Mouse (Mus musculus) gastrocnemius, adult 8-10 months (tissue): ENCODE data around the gene Gpr87. TPM values are rescaled to one million over a fixed set of nuclear protein-coding genes. Genes with fewer than 3 reads are reported as not detected.
"Not testable (repeated sequence)": the region's sequence is repeated elsewhere in the genome, so short reads cannot be mapped to it uniquely, and the experiment has no call there.

Experiments used
- DNase-seq, 2 experiments: peaks; one replicate each; pipeline ENCODE4 v3.0.0; 2022; ENCODE audit warnings: low spot score in 2 of 2
- total RNA-seq, 4 experiments: library from RNA; stranded (reverse); gene quantifications; 2 replicates each; pipeline ENCODE4 v1.2.4; 2022

The Gpr87 gene
- total RNA-seq, 4 experiments from 2014 or later = not detected

DNA sequence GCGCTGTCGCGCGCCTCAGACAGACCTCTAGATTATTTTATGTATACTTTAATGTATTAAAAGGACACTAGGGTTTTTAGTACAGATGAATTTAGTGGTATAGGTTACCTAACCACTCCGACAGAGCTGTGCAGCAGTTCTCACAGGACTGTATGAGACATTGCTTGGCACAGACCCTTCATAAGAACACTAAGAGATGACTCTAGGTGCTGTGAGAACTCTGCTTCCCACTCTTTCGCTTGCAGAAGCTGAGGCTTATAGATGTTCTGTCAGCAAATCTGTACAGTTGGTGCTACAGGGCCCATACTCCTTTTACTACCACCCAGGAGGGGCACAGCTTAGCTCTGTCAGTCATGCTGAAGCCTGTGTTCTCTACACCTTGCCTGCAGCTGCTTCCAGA lies 3.2 kb downstream of the Gpr87 start:
- no peak for DNase-seq

DNA sequence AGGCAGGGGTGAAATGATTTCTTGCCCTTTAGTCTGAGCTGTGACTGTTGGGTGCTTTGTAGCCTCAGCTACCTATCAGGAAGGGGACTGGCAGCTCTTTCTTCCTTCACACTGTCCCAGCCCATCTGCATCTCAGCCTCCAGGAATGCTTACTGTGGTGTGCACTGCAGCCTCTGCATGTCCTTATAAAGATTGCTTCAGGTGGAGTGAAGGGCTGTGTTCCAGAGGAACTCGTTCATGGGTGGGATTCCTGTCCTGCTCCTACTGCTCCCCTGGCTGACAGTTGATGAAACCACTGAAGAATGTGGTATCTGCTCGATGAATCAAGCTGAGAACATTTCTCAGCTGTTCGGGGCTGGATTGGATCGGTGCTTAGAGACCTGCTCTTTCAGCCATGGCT lies 7.6 kb downstream of the Gpr87 start:
- no peak for DNase-seq

- DNase-seq = no peak
These were observed 9.2 kb downstream of the Gpr87 start for GRCm38 (mm10) chr3:59185662-59186061.

- DNase-seq = no peak
These were observed 12.8 kb downstream of the Gpr87 start for GRCm38 (mm10) chr3:59182129-59182528.

- DNase-seq = no peak
These were observed 13.8 kb downstream of the Gpr87 start for GRCm38 (mm10) chr3:59181134-59181533.

- no peak for DNase-seq
These were observed 18.0 kb downstream of the Gpr87 start for GRCm38 (mm10) chr3:59176871-59177270.

DNA sequence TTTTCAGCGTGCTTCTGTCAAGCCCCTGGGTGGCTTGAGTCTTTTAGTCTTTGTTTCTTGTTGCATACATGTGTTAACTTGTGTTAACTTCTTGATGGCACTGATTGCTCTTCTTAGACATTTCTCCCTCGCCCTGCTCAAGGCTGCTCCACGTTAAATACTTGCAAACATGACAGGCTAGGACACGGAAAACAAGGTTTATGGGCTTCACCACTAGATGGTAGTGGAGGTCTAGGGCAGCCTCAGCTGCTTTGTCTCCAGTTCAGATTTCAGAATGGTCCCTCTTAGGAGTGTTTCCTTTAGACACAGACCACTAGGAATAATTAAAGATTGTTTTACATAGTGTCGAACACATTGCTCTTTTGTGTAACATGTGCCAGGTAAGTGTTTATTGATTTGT lies 19.7 kb downstream of the Gpr87 start:
- no peak for DNase-seq

- no peak for DNase-seq
These were observed 20.3 kb downstream of the Gpr87 start for GRCm38 (mm10) chr3:59174426-59175154.

GRCm38 (mm10) chr3:59169921-59170627 lies 24.8 kb downstream of the Gpr87 start:
- no peak for DNase-seq

GRCm38 (mm10) chr3:59169215-59169614 lies 25.7 kb downstream of the Gpr87 start:
- DNase-seq = no peak

DNA sequence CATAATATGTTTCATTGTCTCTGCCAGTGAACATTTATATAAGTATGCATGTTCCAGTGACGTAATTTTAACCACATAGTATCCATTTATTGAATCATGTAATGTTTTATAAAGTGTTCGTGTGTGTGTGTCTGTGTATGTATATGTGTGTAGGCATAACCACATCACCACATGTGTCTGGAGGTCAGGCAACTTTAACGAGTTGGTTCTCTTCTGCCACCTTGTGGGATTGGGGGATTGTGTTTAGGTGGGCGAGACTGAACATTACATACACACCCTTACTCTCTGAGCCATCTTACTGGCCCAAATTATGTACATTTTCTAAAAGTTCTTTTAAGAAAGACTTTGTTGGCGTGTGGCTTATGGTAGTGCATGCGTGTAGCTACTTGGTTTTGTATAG lies 26.4 kb downstream of the Gpr87 start:
- DNase-seq = no peak

DNA sequence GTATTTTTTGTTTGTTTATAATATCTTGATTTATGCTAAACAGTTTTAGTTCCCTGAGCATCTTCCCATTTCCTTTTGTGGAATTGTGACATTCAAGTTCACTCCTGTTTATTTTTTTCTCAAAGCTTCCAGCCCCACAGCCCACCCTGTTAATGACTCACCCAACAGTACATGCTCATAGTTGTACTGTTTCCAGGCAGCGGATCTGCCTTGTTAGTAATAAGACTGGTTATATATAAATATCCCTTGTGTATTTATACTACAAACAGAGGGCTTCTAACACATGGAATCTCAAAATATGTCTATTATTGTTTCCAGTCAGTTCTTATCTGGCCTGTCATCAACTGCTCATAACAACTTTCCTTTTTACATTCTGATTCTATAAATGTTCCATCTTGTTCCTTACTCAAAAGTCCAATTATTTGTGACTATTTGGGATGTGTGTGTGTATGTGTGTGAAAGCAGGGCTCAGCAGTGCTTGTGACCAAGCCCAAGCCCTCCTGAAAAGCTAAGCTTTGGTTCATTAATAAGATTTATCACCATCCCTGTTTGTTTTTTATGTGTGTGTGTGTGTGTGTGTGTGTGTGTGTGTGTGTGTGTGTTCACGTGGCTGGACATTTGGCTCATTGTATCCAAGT lies 27.4 kb downstream of the Gpr87 start:
- no peak for DNase-seq

DNA sequence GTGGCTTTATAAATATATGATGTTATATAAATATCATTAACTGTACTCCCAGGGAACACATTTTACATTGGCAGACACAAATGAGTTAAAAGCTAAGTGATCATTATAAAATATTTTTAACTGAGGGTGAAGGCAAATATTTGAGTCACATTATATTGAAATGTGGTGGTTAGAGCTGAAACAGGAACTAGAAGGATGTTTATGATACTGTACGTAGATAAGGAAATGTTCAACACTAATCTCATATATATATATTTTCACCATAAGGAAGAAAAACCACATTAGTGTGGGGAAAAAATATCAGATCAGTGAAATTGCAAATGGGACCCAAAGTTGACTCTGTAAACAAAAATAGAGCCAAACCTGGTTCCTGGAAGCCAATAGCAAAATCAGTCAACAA lies 34.4 kb downstream of the Gpr87 start:
- no peak for DNase-seq

- no peak for DNase-seq
These were observed 37.9 kb downstream of the Gpr87 start for GRCm38 (mm10) chr3:59157048-59157447.

DNA sequence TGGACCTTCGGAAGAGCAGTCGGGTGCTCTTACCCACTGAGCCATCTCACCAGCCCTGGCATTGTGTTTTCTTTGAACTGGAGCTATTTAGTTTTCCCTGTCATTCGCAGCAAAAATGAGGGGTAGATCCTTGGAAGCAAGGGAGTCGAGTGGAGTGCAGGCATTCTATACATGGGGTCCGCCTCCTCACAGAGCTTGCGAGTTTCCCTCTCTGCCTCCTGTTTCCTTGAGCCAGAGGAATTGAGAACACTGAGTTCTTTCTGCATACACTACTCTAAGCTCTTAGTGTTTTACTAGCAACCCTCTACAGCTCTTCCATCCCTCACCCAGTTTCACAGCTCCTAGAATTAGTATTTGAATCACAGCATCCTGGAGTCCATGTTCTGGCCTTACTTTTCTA lies 39.5 kb downstream of the Gpr87 start:
- no peak for DNase-seq

DNA sequence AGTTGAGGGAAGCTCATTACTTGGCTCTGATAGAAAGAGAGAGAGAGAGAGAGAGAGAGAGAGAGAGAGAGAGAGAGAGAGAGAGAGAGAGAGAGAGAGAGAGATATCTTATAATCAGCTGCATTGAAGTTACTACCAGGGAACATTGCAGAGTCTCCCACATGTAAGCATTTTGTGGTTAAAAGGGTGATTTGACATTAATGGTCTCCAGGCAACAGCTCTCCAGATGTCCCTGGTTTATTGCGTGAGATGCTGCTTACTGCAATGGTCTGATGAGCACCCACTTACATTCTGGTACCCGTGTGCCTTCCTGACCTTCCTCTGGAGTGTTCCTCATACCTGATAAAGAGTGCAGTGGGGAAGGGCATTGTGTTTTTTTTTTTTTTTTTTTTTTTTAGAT lies 40.0 kb downstream of the Gpr87 start:
- DNase-seq = no peak

- no peak for DNase-seq
These were observed 41.5 kb downstream of the Gpr87 start, which contains the start of gene P2ry14 for GRCm38 (mm10) chr3:59153424-59153823. Gene P2ry14, minus strand, starts transcription at chr3:59153618.

GRCm38 (mm10) chr3:59150624-59151023 lies 44.3 kb downstream of the Gpr87 start:
- no peak for DNase-seq

- no peak for DNase-seq
These were observed 45.3 kb downstream of the Gpr87 start for GRCm38 (mm10) chr3:59149646-59150045.

- no peak for DNase-seq
These were observed 49.7 kb downstream of the Gpr87 start for GRCm38 (mm10) chr3:59145194-59145593.

GRCm38 (mm10) chr3:59141507-59142305 lies 53.2 kb downstream of the Gpr87 start:
- DNase-seq = no peak

DNA sequence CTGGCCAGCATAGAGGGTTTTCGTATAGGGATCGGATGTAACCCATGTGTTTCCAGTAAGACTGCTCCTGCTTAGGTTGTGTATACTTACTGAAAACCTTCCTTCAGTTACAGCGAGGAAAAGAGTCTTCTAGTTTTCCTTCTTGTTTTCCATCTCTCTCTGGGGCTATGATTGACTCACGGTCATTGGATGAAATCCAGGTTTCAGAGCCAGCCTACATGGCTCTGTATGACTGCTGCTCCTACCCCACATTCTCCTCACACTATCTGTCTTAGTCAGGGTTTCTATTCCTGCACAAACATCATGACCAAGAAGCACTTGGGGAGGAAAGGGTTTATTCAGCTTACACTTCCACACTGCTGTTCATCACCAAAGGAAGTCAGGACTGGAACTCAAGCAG lies 54.0 kb downstream of the Gpr87 start:
- not testable (repeated sequence) for DNase-seq
